Mouse (Mus musculus) liver, embryonic 16.5 days (tissue): ENCODE measurements around the gene Rps6kl1. TPM values are rescaled to one million over a fixed set of nuclear protein-coding genes. Genes with fewer than 3 reads are reported as not detected.

Source experiments
- ATAC-seq: fragments of 200-750 bp; cut with Nextera tagmentation; 2 replicates; pipeline ENCODE4 v1.8.0; 2017; ENCODE audit warnings: low read depth, mild to moderate bottlenecking, moderate number of reproducible peaks, moderate library complexity
- H3K27ac ChIP-seq: fragments of 300-500 bp; sonication (generic); 2 replicates; pipeline ENCODE4 v1.5.1; 2014; ENCODE audit warnings: mild to moderate bottlenecking, low read length
- H3K27me3 ChIP-seq: fragments of 300-500 bp; sonication (generic); 2 replicates; pipeline ENCODE4 v1.6.1; 2014; ENCODE audit warnings: low read depth, low read length, mixed read lengths; ENCODE audit not compliant: control insufficient read depth, insufficient read depth
- H3K36me3 ChIP-seq: fragments of 300-500 bp; sonication (generic); 2 replicates; pipeline ENCODE4 v1.6.1; 2014; ENCODE audit warnings: mild to moderate bottlenecking; ENCODE audit not compliant: control insufficient read depth, insufficient read depth
- H3K4me1 ChIP-seq: fragments of 300-500 bp; sonication (generic); 2 replicates; pipeline ENCODE4 v1.6.1; 2014; ENCODE audit warnings: low read depth, low read length, mixed read lengths; ENCODE audit not compliant: control insufficient read depth
- H3K4me2 ChIP-seq: fragments of 300-500 bp; sonication (generic); 2 replicates; pipeline ENCODE4 v1.6.1; 2014; ENCODE audit warnings: low read depth, low read length, mixed read lengths
- H3K4me3 ChIP-seq: fragments of 300-500 bp; sonication (generic); 2 replicates; pipeline ENCODE4 v1.5.1; 2014; ENCODE audit warnings: low read depth, mild to moderate bottlenecking, low read length
- H3K9ac ChIP-seq: fragments of 300-500 bp; sonication (generic); 2 replicates; pipeline ENCODE4 v1.6.1; 2014; ENCODE audit warnings: low read depth, low read length
- H3K9me3 ChIP-seq: fragments of 300-500 bp; sonication (generic); replicated peaks from 2 replicates; pipeline ENCODE4 v1.6.1; 2016; ENCODE audit warnings: low read length; ENCODE audit not compliant: control insufficient read depth
- WGBS: fragments of 180-500 bp; shearing (Covaris S2); extraction: QIAGEN DNeasy Blood & Tissue Kit; methylation state at CpG from one replicate; pipeline ENCODE4 v1.1.7; 2014; ENCODE audit not compliant: insufficient replicate concordance; 5-methylcytosine and 5-hydroxymethylcytosine counted together
- polyA plus RNA-seq: library from polyadenylated mRNA; unstranded; fragments of >200 nt; fragmentation: Nextera tagmentation; extraction: Ambion mirVana; gene quantifications from 2 replicates; pipeline ENCODE4 v1.2.1, GENCODE M21; 2015

Gene Rps6kl1
- polyA plus RNA-seq, 1 experiment from 2014 or later = 0.85 TPM

DNA sequence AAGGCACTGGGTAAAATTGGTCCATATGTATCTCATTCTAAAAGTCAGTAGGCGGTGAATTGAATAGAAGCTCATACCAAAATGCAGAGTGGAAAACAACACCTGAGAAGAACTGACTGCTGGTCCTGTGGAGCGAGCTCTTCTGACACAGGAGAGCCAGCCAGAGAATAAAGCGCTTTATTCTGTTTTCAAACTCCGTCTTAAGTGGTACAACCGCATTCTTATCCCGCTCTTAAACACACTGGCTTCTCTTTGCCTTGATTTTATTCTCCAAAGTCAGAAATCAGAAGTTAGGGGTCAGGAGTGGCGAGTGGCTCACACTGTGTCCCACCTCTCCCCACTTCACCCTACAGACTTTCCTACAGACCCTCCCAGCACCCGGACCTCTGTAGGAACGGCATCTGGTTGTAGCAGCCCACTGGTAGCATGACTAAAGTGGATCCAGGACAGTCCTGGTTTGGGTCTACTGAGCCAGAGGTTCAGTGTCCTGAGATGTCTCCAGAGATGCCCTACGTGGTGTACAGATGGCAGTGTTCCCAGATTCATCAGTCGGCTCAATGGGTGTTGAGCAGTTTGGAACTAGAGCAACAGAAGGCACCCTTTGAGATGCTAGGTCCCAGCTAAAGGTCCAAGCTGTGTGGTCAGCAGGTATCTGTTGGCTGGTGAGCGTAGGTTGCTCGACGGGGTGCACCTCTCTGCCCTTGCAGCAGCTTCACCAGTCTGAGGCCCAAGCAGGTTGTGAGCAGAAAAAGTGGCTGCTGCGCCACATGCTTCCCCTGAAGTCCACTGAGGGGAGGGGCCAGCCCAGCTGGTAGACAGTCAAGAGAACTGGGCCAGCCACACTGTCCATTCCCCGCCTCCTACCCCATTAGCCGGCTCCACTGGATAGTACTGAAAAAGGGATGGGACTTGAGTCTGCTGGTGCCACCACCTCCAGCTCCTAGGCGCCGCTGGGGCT, 15.3 kb downstream of the Rps6kl1 start:
- H3K9me3 ChIP-seq = no peaks in the 10 kb centered on the region
- no peaks in the 10 kb centered on the region for H3K27me3 ChIP-seq
- whole genome bisulfite sequencing = 79% methylated on average over 19 of the region's 19 CpGs

DNA sequence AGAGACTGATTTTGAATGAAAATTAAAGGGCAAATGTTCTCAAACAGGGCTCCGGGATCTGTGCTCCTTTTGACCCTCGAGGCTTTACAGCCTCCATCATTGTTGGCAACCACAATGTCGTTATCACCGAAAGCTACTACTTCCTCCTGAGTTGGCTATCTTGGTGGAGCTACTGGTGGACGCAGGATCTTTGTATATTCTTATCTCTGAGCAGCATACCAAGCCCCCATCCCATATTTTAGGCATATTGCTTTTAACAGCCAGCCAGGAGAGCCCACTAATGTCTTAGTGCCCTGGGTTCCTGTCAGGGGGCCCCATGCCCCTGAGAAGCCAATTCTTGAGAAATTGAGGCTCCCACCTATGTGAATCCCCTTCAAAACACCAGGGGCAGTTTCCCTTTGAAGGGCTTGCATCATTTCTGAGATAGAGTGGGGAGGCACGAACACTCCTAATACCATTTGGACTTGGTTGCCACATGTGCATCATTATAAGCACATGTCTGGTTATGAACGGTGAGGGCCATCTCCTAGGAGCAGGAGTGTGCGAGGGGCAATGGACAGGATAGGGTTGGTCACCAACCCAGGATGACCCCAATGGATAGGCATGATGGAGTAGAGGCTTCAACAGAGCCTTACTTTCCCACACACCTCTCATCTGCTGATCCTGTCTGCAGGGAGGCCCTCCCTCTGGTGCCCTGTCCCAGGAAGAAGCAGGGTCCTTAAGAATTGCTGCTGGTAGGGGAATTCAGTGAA, 16.8 kb downstream of the Rps6kl1 start:
- Histone ChIP-seq H3K27ac (no peak overlapping the region), H3K4me1 (no peaks in the 10 kb centered on the region), H3K4me2 (no peak overlapping the region), H3K27me3 (no peaks in the 10 kb centered on the region), H3K9ac (no peak overlapping the region), H3K4me3 (no peak overlapping the region), H3K36me3 (peaks cover 45% of the 10 kb centered on the region), H3K9me3 (no peaks in the 10 kb centered on the region)
- 31% methylated on average over 8 of the region's 8 CpGs for WGBS
- no peak for ATAC-seq

More for the DNA sequence above, 15.3 kb downstream of the Rps6kl1 start:
- Histone ChIP-seq H3K9ac (no peak overlapping the region), H3K4me1 (no peaks in the 10 kb centered on the region), H3K27ac (no peak overlapping the region), H3K36me3 (peaks cover 30% of the 10 kb centered on the region), H3K4me2 (no peak overlapping the region), H3K4me3 (no peak overlapping the region)
- no peak for ATAC-seq

DNA sequence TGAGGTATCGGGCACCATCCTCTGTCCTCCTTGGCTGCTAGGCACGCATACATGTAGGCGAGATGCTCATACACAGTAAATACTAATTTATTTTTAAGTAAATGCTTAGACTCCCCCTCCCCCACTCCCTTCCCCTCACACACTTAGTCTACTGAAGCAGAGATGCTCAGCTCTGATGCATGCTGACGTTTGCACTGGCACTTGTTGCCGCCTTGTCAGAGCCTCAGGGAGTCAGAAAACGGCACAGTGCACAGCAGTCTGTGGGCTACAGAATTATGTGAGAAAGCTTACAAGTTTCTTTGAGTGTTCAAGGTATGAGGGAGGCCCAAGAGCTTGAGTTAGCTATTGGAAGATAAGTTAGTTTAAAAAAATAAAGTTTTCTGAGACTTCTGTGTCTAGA, 19.7 kb downstream of the Rps6kl1 start:
- Histone ChIP-seq H3K9me3 (no peaks in the 10 kb centered on the region), H3K27ac (no peak overlapping the region), H3K4me1 (no peaks in the 10 kb centered on the region), H3K9ac (no peak overlapping the region), H3K27me3 (no peaks in the 10 kb centered on the region), H3K36me3 (peaks cover 54% of the 10 kb centered on the region), H3K4me3 (no peak overlapping the region), H3K4me2 (no peak overlapping the region)
- 81% methylated on average over 6 of the region's 6 CpGs for WGBS
- ATAC-seq = no peak

DNA sequence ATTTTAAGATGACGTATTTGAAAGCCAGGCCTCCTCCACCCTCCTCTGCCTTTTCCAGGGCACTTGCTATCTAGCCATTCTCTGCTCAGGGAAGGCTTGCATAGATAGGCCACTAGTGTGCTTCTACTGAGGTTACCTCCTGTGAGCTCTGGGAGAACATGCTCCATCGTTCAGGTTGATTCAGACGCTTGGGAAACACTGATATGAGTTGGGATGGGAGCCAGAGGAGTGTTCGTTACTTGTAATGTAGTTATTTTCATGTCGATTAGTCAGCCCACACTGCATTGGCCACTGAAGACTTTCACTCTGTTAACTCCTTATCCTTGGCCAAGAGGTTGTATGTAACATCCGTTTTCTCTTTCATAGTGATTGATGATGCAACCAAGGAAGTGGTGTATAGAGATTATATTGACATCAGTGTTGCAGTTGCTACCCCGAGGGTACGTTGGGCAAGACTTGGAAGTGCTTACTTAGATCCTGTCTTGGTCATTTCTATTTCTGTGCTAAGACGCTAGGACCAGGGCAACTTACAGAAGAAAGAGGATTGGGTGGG, 21.6 kb downstream of the Rps6kl1 start:
- Histone ChIP-seq H3K27me3 (no peaks in the 10 kb centered on the region), H3K9ac (no peak overlapping the region), H3K9me3 (no peaks in the 10 kb centered on the region), H3K27ac (no peak overlapping the region), H3K4me3 (no peak overlapping the region), H3K36me3 (peaks cover 55% of the 10 kb centered on the region), H3K4me1 (no peaks in the 10 kb centered on the region), H3K4me2 (no peak overlapping the region)
- ATAC-seq = 0 out of 2 replicates have a peak, but pooled peaks have one; percentile 16
- 81% methylated on average over 9 of the region's 9 CpGs for WGBS

DNA sequence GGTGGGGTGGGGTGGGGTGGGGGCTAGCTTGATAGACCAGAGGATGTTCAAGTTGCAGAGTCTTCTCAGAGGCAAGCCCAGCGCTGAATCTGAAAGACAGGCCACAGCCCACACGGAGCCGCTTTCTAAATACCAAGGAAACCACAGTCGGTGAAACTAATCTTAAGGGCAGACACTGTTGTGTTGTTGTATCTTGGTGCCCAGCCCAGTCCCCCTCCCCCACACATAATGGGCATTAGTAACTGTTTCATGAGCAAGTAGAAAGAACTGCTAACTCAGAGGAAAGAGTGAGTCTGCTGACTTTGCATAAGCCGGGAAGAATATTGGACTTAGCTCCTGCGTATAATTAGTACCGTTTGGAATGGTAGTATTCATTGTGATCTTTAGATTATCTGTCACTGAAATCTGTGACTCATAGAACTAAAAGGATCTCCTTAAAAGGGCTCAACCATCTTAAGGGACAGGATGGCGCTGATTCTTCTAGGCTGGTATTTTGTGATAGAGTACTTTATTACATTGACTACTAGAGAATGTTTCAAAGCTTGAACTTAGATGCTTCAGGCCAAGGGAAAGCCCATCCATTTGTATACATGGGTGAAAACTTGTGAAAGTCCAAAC, 24.0 kb downstream of the Rps6kl1 start:
- ATAC-seq = no peak
- no peaks in the 10 kb centered on the region for H3K27me3 ChIP-seq
- no peak overlapping the region for H3K27ac ChIP-seq
- no peaks in the 10 kb centered on the region for H3K4me1 ChIP-seq
- H3K9ac ChIP-seq = no peak overlapping the region
- H3K36me3 ChIP-seq = peaks cover 64% of the 10 kb centered on the region
- 71% methylated on average over 8 of the region's 8 CpGs for WGBS
- no peak overlapping the region for H3K4me2 ChIP-seq
- no peaks in the 10 kb centered on the region for H3K9me3 ChIP-seq
- H3K4me3 ChIP-seq = no peak overlapping the region

DNA sequence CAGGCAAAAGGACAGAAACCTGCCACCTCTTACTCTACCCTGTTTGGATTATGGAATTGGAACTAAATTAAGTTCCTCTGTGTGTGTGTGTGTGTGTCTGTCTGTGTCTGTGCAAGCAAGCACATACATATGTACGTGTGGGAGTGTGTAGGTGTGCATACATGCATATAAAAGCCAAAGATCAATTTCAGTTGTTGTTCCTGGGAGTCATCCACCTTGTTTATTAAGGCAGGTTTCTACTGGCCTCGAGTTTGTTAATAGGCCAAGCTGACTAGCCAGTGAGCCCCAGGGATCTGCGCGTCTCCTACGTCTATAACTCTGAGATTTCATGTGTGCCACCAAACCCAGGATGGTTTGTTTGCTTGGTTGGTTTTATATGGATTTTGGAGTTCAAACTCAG, 26.3 kb downstream of the Rps6kl1 start:
- no peak for ATAC-seq
- H3K4me2 ChIP-seq = no peak overlapping the region
- H3K9me3 ChIP-seq = no peaks in the 10 kb centered on the region
- H3K4me3 ChIP-seq = no peak overlapping the region
- no peak overlapping the region for H3K27ac ChIP-seq
- H3K9ac ChIP-seq = no peak overlapping the region
- peaks cover 53% of the 10 kb centered on the region for H3K36me3 ChIP-seq
- WGBS = 84% methylated on average over 5 of the region's 5 CpGs
- no peaks in the 10 kb centered on the region for H3K4me1 ChIP-seq
- no peaks in the 10 kb centered on the region for H3K27me3 ChIP-seq

DNA sequence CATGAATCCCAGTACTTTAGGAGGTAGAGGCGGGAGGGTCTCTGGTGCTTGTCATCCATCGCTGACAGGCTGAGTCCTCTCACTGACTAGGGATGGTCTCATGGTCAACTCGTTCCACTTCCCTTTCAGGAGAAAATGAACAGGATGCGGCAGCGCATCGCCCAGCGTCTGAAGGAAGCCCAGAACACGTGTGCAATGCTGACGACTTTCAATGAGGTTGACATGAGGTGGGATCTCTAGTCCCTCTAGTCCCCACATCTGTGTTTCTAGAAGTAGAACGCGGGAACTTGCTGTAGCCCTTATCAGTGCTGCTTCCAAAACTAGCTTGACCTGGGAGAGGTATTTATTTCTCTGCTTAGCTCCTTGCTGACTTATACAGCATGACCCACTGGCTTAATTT, 27.4 kb downstream of the Rps6kl1 start:
- WGBS = 74% methylated on average over 11 of the region's 11 CpGs
- Histone ChIP-seq H3K9me3 (no peaks in the 10 kb centered on the region), H3K9ac (no peak overlapping the region), H3K4me1 (no peaks in the 10 kb centered on the region), H3K4me3 (no peak overlapping the region), H3K4me2 (no peak overlapping the region), H3K36me3 (peaks cover 56% of the 10 kb centered on the region), H3K27ac (no peak overlapping the region), H3K27me3 (no peaks in the 10 kb centered on the region)
- ATAC-seq = no peak

DNA sequence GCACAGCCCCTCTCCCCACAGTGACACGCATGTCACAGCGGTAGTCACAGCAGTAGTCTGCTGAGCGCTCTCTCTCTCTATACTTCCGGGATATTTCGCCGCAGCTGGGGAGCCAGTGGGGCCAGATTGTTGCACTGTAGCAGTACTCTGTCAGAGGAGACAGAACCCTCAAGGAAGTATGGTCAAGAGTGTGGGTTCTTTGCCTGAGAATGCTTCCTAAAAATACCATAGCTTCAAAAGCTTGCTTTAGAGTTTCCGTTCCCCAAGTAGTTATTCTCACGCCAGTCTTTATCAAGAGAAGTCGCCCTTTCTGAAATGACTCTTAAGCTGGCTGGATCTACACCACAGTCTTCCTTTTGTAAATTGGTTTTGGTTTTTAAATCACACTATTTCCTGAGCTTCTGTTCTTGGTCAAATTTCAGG, 27.9 kb downstream of the Rps6kl1 start:
- Histone ChIP-seq H3K4me2 (no peak overlapping the region), H3K36me3 (peaks cover 58% of the 10 kb centered on the region)
- 77% methylated on average over 9 of the region's 9 CpGs for WGBS

More for the DNA sequence above, 27.9 kb downstream of the Rps6kl1 start:
- no peak overlapping the region for H3K9ac ChIP-seq
- H3K27me3 ChIP-seq = no peaks in the 10 kb centered on the region
- H3K9me3 ChIP-seq = no peaks in the 10 kb centered on the region
- 0 out of 2 replicates have a peak, but pooled peaks have one; percentile 30 for ATAC-seq
- no peaks in the 10 kb centered on the region for H3K4me1 ChIP-seq
- no peak overlapping the region for H3K4me3 ChIP-seq
- no peak overlapping the region for H3K27ac ChIP-seq
